Mouse (Mus musculus): ENCODE measurements around the gene Cnr2.

DNA sequence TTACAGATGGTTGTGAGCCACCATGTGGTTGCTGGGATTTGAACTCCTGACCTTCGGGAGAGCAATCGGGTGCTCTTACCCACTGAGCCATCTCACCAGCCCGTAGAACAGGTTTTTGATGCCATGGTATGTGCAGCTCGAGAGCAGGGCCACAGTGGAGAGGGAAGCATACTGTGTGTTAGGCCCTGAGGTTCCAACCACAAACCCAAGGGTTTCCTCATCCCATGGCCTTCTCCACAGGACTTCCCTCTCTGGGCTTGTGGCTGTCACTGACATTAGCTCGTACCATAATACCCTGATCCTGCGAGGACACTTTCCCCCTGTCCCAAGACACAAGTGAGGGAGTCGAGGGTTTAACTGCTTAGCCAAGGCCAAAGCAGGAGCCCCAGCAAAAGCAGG lies 3.9 kb downstream of the Cnr2 start:
- TF ChIP-seq POLR2A (IDR thresholded peaks at IDR 0.05; ENCODE audit: low read depth, low read length) (no peak), CTCF (IDR thresholded peaks at IDR 0.05; ENCODE audit: borderline replicate concordance, insufficient read depth, low read length) (no peak)
